Mouse (Mus musculus) frontal cortex, postnatal 25 days (tissue): Measurements from ENCODE around the gene Btbd9.
"Not testable (repeated sequence)": the region's sequence is repeated elsewhere in the genome, so short reads cannot be mapped to it uniquely, and the experiment has no call there.

ENCODE experiments used
- DNase-seq, 2 experiments: peaks; one replicate each; pipeline ENCODE4 v3.0.0; 2022; ENCODE audit warnings: low spot score in 2 of 2

The Btbd9 gene

GRCm38 (mm10) chr17:30575941-30576773, at the start of gene Btbd9:
TSS of gene Btbd9 (minus strand) at chr17:30576488.
- DNase-seq, result peak; percentile 96 to 97

GRCm38 (mm10) chr17:30624132-30624531, 47.8 kb upstream of the Btbd9 start, which contains the start of gene Dnah8:
TSS of gene Dnah8 (plus strand) at chr17:30624354.
- DNase-seq, result not testable (repeated sequence)

- no peak for DNase-seq
These were observed 46.9 kb upstream of the Btbd9 start for GRCm38 (mm10) chr17:30623200-30623599.

DNA sequence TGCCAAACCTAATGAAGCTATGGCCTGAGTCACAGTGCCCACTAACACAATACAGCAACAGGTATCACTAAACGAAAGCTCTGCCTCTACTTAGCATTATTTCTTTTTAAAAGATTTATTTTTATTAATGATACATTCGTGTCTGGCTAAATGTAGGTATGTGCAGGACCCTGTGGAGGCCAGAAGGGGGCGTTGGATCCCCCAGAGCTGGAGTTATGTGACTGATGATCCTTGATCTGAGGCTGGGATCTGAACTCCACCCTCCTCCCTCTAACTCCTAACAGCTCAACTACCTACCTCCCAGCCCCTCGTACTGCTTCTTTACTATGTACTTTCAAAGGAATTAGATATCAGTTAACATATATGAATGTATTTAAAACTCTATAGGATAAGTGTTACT, 45.2 kb upstream of the Btbd9 start:
- no peak for DNase-seq

GRCm38 (mm10) chr17:30620548-30620947, 44.3 kb upstream of the Btbd9 start:
- no peak for DNase-seq

DNA sequence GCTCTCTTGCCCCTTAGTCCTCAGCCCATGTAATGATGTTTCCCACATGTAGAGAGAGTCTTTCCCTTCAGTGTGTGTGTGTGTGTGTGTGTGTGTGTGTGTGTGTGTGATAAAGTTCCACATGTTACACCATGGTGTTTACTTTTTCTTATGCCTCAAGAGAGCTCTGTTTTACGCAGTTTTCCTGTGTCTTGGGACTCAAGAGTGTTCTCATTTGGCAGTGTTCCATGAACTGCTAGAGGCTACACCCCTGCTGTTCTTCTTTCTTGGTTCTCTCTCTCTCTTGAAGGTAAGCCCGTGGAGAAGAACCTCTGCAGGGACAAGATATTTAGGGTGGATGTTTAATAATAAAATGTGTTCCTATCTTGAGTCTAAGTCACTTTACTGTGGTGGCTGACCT, 42.9 kb upstream of the Btbd9 start:
- no peak for DNase-seq

DNA sequence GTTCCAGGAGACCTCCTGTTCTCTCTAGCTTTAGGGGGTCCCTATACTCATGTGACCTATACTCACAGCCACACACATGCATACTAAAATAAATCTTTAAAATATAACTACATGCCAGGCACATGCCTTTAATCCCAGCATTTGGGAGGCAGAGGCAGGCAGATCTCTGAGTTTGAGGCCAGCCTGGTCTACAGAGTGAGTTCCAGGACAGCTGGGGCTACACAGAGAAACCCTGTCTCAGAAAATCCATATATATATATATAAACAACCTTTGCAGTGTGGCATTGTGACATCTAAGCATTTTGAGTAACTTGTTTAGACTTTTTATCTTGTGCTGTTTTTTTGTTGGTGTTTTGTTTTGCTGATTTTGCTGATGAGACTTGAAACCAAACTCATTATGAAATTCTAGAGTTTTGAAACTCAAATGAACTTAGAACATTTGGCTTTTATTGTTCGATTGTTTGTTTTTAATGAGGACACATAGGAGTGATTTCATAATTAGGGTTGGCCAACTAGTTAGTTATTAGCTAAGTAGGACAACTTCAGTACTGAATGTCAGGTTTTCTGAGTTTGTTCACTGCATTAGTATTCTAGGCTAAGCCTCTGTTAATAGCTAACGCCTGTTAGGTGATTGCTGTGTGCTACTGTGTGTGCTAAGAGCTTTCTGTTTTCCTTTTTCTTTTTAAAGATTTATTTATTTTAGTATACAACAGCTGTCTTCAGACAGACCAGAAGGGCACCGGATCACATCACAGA, 42.0 kb upstream of the Btbd9 start:
- DNase-seq, result no peak

DNA sequence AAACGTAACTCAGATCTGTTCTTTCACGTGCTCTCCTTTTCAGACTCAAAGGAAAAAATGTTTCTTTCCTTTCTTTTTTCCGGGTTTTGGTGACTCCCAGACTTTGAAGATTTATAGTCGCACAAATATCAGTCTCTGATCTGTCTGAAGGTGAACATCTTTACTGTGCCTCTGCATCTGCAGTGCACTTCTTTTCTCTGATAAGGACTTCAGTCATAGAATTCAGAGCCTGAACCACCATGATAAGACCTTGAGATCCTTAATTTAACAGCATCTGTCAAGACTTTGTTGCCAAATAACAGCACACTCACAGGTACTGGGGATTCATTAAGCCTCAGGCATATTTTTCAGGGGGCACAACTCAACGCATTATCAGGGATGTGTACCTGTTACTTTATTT, 39.9 kb upstream of the Btbd9 start:
- DNase-seq, result no peak

DNA sequence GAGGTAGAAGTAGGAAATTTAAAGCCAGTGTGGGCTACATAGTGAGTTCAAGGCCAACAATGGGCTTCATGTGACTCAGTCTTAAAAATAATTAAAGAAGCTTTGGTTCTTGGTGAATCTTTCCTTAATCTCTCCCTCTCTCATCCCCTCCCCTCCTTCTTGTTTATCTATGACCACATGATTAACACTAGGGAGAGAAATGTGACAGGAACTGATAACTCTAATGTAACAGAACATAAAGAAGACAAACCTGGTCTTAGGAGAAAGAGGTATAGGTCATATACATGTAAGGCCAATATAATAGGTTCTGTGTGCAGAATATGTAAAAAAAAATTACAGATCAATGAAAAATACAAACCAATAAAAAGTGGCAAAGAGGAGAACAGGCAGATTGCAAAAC, 37.1 kb upstream of the Btbd9 start:
- no peak for DNase-seq

- DNase-seq, result peak; percentile 100
These were observed 36.0 kb upstream of the Btbd9 start for GRCm38 (mm10) chr17:30612075-30612859.

DNA sequence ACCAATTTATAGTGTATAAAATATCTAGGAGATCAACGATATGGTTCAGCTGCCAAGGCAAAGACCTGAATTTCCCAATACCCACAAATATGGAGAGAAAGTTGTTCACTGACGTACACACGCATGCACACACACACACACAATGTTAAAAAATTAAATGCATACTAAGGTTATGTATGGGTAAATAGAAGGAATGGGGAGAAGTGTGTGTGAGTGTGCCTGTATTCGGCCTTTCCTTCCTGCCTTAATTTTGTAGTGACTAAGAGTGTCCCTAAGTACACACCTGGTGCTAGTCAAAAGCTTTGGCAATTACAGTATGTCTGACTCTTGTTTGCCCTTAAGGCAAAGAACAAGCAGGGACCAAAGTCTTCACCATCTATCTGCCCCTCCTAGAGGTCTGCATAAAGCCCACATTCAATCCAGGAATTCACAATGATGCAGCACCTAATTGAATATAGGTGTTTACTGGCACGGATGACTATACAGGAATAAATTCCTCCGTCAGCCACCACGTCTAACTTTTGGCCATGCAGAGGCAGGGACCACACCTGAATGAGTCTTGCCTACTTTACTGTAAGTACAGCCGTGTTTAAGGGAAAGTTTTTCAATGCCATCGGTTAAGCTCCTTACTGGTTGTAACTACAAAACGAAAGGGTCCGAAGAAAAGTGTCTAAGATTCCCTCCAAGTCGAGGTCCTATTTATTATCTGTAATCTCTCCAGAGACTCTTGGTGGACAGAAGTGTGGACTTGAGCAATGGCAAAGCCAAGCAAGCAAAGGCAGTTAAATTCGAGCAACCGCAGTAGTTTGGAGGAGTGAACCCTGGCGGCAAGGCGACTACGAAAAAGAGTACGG, 35.2 kb upstream of the Btbd9 start:
- DNase-seq, result no peak

DNA sequence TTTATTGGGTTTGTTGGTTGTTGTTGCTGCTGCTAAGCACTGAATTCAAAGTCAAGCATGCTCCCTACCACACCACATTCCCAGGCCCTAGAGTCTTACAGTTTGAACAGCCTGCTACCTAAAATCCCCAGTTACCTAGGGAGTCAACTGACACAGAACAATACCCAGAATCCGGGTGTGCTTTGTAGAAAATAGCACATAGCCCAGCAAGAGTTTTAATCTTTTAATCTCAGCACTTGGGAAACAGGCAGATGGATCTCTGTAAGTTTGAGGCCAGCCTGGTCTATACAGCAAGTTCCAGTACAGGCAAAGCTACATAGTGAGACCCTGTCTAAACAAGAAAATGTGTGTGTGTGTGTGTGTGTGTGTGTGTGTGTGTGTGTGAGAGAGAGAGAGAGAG, 34.5 kb upstream of the Btbd9 start:
- DNase-seq, result no peak

DNA sequence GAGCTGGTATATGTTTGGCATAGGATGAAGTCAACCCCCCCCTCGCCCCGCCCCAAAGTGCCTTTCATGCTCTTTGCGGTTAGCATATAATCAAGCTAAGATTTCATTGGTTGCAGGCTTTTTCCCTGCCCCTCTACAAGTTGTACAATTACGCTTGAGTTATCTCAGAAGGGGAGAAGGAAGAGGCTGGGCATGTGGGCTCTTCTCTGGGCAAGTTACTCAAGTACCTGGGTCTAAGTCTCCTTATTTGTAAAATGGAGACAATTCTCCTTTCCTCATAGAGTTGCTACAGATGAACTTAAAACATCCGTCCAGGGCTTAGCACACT, 33.7 kb upstream of the Btbd9 start:
- no peak for DNase-seq

- no peak for DNase-seq
These were observed 33.2 kb upstream of the Btbd9 start for GRCm38 (mm10) chr17:30609305-30609979.

GRCm38 (mm10) chr17:30607909-30608495, 31.7 kb upstream of the Btbd9 start:
- DNase-seq, result no peak

DNA sequence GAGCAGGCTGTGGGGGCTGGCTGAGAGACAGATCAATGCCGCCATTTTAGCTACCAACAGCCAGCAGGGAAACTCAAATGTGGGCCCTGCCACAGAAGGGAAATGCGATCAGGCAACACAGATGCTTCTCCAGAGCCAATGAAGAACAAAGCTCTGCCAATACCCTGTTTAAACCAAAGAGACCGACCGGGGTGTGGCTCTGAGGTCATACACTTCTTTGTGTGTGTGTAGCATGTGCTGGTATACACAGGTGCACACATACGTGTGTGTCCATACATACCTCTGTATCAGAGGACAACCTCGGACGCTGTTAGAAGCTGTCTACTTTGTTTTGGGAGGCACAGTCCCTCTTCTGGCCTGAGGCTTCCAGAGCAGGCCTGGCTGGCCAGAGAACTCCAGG, 31.0 kb upstream of the Btbd9 start:
- DNase-seq, result no peak

DNA sequence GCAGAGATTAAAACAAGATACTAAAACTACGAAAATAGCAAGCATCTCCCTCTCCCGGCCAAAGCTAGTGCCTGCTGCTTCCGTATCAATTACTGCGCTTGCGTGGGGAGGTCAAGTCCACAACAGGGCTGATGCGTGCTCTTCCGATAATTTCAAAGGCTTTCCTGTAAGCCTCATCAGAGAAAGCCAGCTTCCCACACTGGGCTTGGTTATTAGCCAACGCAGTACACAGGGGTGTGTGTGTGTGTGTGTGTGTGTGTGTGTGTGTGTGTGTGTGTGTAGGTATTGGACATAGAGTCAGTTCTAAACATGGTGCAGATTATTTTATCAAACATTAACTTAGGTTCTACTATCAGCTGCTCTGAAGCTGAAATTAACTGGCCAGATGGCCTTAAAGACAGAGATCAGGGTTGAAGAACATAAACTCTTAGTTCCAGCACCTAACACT, 30.4 kb upstream of the Btbd9 start:
- DNase-seq, result no peak

GRCm38 (mm10) chr17:30606206-30606605, 29.9 kb upstream of the Btbd9 start:
- DNase-seq, result no peak

DNA sequence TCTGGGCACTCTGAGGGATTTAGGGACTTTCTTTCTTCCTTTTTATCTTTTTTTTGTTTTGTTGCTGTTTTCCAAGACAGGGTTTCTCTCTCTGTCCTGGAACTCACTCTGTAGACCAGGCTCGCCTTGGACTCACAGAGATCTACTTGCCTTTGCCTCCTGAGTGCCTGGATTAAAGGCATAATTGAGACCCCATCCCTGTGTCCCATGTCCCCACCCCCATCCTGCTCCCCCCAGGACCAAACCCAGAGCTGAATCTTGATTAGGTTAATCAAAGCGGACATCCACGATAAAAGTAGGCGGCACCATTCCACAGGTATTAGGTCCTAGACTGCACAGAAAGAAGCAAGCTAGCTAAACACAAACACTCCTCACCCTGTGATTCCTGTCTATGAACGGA, 28.7 kb upstream of the Btbd9 start:
- DNase-seq, result no peak

DNA sequence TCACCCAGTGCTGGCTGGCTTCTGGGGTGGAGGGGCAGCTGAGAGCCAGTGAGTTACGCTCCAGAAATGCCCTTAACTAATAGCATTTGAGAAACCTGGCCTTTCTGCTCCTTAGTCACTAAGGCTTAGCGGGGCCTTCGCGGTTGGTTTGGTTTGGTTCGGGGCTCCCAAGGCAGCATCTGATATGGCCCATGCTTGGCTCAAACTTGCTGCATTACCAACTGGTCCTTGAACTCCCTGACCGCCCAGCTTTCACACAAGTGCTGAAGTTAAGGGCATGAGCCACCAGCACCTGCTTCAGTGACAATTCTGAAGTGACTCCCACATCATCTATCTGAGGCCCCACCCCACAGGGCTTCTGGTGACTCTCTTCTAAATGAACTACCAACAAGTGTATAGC, 28.0 kb upstream of the Btbd9 start:
- no peak for DNase-seq
